Mouse (Mus musculus) urinary bladder, postnatal 10 days (tissue): ENCODE measurements around the gene Dpy19l3.

Source experiments
- DNase-seq: peaks from one replicate; pipeline ENCODE4 v3.0.0; 2022; ENCODE audit warnings: low spot score

The Dpy19l3 gene

DNA sequence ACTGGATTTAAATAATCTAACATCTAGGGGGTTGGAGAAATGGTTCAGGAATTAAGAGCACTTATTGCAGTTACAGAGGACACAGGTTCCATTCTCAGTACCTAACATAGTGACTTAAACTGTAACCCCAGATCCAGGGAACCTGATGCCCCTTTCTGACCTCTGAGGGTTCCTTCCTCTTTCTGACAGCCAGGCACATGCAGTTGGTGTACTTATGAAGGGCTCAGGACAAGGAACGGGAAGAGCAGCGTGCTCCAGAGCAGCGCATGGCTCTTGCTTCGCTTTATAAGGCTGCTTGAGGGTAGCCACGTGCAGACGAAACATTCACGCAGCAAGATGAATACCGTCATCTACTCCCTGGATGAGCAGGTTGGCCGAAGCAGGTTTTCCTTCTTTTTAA is 3.4 kb downstream of the Dpy19l3 start:
- DNase-seq, result no peak

- DNase-seq, result no peak
Observed at GRCm38 (mm10) chr7:35747397-35747964, 6.8 kb downstream of the Dpy19l3 start.

- DNase-seq, result no peak
Observed at GRCm38 (mm10) chr7:35746686-35747396, 7.4 kb downstream of the Dpy19l3 start.

DNA sequence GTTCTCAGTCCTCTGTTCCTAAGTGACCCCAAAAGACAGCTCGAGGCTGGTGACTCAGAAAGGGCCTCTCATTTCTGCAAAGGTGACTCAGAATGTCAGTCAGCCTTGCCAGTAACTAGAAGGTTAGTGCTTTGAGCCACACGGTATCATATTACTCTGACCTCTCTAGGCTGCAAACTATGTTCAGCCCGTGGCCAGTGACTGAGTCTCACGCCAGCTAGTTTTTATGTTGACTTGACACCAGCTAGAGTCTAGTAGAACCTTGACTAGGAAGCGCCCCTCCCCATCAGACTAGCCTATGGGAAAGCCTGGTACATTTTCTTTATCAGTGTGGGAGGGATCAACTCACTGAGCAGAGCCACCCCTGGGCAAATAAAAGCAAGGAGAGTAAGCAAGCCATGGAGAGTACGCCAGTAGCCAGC is 9.0 kb downstream of the Dpy19l3 start:
- no peak for DNase-seq

DNA sequence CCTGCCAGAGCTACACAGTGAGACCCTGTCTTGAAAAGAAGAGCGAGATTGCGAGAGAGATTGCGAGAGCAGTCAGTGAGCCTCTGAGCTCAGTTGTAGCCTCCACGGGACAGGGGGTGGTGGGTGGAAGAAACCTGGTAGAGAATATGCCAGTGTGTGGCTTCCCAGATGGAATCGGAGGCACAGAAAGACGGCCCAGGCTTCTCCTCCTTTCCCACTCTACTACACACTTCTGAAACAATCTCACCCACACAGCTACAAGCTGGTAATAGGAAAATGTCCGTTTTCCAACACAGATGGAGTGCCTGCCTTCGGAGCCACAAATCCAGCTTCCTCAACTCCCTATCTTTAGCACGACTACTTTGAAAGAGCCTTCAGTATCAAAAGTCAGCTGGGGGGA is 9.5 kb downstream of the Dpy19l3 start:
- DNase-seq, result no peak

GRCm38 (mm10) chr7:35742310-35742709 is 11.9 kb downstream of the Dpy19l3 start:
- DNase-seq, result no peak

- DNase-seq, result no peak
Observed at GRCm38 (mm10) chr7:35741858-35742257, 12.4 kb downstream of the Dpy19l3 start.

DNA sequence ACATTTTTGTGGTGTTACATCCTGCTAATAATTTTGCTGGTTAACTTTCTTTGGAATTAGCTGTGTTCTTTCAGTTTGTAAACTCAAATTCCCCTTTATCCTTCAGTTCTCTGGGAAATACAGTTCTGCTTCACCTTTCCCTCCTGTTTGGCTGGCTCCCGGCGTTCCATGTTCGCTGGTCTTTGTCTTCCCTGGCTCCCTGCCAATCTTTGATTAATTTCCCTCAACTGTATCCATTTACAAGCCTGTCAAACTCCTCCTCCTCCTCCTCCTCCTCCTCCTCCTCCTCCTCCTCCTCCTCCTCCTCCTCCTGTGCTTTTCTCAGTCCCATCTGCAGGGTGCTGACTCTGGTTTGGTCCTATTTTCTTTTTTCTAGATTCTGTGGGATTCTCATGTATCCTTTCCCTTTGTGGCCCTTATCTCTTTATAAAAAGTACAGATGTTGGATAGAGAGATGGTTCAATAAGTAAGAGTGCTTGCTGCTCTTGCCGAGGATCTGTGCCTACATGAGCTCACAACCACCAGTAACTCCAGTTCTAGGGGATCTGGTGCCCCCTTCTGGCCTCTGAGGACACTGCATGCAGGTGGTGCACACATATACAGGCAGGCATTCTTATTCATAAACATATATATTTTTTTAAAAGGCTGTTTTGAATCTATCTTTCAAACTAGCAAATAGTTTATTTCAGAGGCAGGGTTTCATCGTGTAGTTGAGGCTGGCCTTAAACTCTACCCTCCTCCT is 13.6 kb downstream of the Dpy19l3 start:
- no peak for DNase-seq

- no peak for DNase-seq
Observed at GRCm38 (mm10) chr7:35738871-35739270, 15.4 kb downstream of the Dpy19l3 start.

DNA sequence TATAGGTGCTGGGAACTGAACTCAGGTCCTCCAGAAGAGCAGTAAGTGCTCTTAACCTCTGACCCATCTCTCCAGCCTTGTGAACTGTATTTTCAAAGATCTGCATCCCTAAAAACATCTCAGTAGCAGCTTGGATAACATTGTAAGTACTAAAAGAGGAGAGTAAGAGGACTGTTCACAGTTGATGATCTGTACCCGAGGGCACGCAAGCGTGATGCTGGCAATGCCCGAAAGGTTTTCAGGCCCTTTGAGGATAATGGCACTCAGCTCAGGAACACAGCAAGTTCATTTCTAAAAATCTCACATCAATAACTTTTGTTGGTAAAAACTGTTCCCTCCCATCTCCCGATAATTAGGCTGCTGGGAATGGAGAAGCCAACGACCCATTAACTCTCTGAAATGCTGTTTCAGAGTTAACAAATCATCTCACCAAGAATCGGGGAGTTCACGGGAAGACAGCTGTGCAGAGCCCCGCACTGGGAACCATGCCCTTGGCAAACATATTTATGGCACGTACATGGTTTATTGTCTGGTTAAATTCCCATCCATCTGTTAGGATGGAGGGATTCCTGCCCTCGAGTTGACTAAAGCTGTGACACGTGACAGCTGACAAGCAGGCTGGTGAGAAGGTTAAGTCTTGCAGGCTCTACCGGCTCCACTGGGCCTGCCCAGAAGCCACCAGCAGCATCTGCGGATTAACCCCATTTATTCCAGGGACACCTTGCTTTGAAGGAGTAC is 20.8 kb downstream of the Dpy19l3 start:
- DNase-seq, result no peak

GRCm38 (mm10) chr7:35732585-35733059 is 21.6 kb downstream of the Dpy19l3 start:
- DNase-seq, result no peak

DNA sequence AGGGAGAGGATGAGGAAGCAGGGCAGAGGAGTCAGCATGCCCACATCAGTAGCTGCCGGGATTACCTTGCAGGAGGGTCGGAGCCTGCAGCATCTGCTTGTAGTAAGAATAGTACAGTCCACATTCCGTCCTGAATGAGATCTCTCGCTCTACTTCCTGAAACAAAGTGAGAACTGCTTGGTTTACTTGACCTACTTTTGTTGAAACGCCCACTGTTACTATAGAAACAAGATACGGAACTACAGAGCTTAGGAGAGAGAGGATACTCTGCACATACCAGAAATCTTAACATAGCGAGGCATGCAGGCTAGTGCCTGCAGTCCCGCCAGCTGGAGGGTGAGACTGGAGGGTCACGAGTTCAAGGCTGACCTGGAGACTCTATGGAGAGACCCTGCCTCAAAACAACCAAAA is 24.6 kb downstream of the Dpy19l3 start:
- no peak for DNase-seq

GRCm38 (mm10) chr7:35728376-35728775 is 25.9 kb downstream of the Dpy19l3 start:
- DNase-seq, result no peak

DNA sequence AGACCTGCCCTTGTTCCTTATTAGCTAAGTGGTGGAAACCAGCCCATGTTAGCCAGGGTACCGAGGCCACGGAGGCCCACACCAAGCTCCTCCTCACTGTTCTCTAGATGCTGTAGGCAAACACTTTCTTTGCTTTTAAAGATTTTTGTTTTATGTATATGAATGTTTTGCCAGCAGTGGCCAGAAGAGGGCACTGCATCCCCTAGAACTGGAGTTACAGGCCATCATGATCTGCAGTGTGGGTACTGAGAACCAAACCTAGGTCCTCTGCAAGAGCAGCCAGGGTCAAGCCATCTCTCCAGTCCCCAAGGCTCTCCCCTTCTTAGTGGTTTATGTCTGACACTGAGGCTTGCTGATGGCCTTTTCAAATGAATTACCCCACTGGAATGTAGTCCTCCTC is 31.2 kb downstream of the Dpy19l3 start:
- DNase-seq, result no peak

DNA sequence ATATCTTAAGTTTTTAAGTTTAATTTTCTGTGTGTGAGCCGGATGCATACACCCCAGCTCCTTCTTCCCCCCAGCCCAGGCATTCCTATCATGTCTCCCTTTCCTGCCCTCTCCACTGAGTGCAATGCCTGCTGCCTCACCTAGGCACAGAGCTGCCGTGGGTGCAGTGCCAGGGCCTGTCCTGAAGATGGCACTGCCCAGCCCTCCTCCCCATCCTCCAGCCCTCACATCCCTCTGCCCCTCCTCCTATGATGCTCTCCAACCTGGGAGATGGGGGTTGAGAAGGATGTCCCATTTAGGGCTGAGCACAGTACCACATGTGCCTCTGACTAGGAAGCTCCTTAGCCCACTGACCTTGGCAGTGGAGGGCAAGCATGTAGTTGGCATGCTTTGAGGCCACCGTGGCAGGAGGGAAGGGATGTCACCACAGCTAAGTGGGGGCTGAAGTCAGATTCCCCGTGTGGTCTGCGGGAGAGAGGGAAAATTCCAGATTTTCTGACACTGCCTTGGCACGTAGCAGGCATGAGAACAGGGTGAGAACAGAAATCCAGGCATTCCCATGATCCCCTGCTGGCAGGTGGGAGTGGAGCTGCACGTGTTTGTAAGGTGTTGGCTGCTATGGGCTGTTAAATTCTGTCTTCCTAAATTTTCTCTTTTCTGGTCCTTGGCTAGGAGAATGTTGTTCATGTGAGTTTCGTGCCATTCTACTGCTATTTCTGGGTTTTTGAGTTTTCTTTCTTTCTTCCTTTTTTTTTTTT is 35.7 kb downstream of the Dpy19l3 start:
- DNase-seq, result no peak

- no peak for DNase-seq
Observed at GRCm38 (mm10) chr7:35710366-35710765, 43.9 kb downstream of the Dpy19l3 start.

GRCm38 (mm10) chr7:35708101-35708500 is 46.2 kb downstream of the Dpy19l3 start:
- no peak for DNase-seq

DNA sequence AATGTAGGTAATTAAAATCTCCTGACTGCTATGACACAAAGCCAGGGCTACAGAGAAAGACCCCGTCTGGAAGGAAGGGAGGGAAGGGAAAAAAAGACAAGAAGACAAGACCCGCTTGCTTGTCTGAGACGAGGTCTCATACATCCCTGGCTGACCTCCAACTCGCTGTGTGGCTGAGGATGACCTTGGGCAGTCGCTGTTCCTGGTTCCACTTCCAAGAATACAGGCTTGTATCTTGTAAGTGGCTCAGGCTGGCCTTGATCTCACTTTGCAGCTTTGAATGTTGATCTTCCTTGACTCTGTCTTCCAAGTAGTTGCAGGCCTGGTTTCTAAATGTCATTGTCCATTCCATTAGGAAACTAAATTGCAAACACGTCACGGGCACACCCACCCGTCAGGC is 55.2 kb downstream of the Dpy19l3 start:
- no peak for DNase-seq

GRCm38 (mm10) chr7:35698073-35698472 is 56.2 kb downstream of the Dpy19l3 start:
- no peak for DNase-seq

DNA sequence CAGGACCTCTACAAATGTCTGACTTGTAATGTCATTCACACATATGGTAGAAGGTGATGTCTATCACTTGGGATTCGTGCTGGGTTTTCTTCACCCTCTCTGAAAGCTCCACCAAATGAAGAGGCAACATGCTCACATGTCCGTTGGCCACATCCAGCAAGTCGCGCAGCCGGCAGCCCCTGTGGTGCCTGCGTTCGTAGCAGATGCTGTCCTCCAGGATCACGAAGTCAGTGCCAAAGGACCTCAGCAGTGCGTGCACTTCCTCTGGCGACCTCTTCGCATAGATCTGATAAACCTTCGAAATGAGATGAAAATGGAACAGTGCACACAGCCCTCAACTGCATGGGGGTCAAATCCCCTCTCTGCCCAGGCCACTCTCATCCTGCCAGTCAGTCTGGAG is 61.6 kb downstream of the Dpy19l3 start:
- no peak for DNase-seq

GRCm38 (mm10) chr7:35692117-35692516 is 62.1 kb downstream of the Dpy19l3 start:
- DNase-seq, result no peak
